Mouse (Mus musculus) cerebellum, adult 9-10 months (tissue): ENCODE results near the gene Vdac1.
A peak's percentile ranks its signal among the peaks of the same experiment; 100 is the strongest.
"Not testable (repeated sequence)": the region's sequence is repeated elsewhere in the genome, so short reads cannot be mapped to it uniquely, and the experiment has no call there.

Source experiments
- DNase-seq: peaks from one replicate; pipeline ENCODE4 v3.0.0; 2022

The Vdac1 gene

DNA sequence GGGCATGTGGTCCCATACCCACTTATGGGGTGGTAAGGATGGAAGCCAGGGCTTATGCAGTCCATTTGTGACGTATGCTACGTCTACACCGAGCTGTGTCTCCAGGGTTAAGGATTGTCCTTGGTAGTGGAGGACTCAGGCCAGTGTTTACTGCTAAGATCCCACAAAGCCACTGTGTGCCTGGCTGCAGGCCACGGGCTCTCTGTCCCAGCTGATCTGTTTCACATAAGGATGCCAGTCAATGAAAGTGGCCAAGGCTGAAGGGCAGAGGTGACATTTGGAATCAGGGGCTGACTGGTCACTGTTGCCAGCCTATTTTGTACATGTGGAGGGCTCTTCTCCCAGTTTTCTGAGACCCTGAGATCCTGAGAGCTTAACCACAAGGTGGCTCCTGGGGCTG is 16.9 kb downstream of the Vdac1 start:
- no peak for DNase-seq

DNA sequence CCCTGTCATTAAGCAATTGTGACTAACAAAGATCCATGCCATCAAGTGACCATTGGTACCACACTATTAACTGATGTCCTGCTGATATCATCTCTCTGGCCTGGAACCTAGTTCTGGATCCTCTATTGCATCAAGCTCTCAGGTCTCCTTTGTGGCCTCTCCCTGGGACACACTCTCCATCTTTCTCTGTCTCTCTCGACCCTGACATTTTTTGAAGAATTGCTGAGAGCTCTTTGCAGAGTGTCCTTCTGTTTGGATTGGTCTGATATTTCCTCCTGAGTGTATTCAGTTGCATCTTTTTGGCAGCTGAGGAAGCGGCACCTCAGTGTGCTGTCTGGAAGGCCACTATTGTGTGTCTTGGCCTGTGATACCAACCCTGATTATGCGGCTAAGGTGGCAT is 18.6 kb downstream of the Vdac1 start:
- DNase-seq = no peak

DNA sequence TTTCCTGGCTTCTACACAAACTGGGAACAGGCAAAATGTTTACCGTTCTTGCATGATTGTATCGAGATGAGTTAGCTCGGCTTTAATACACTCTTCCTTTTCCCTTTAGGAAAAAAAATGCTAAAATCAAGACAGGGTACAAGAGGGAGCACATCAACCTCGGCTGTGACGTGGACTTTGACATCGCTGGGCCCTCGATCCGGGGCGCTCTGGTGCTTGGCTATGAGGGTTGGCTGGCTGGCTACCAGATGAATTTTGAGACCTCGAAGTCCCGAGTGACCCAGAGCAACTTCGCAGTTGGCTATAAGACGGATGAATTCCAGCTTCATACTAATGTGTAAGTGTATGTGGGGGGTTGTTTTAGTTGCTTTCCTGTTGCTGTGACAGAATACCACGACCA is 23.1 kb downstream of the Vdac1 start:
- no peak for DNase-seq

DNA sequence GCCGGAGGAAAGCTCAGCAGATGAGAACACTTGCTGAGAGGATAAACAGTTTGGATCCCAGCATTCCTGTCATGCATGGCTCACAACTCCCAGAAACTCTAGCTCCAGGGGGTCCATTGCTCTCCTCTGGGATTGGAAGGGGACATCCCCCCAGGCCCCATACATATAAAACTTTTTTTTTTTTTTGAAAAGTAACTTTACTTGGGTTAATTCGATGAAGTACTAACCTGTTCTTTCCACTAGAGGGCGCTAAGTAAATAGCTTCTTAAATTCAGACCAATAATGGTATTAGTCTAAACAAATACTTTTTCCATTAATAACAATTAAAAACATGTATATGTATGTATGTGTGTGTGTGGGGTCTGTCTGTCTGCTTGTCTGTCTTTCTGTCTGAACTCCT is 24.0 kb downstream of the Vdac1 start:
- DNase-seq = no peak

DNA sequence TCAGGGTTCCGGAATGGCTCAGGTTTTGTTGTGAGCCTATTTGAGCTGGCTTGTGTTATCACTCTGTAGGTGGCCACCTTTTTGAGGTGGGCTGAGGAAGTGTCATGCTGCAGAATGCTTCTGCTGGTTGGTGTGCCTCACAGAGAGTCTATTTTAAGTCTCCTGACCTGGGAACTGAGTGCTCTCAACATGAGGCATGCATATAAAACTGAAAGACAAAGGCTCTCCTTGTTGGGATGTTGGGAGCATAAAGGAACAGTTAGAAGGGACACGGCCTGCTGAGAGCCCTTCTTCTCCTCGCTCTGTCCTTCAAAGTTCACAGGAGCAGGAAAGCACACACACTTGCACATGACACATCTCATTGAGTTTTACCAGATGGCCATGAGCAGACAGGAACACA is 26.2 kb downstream of the Vdac1 start:
- DNase-seq = no peak

DNA sequence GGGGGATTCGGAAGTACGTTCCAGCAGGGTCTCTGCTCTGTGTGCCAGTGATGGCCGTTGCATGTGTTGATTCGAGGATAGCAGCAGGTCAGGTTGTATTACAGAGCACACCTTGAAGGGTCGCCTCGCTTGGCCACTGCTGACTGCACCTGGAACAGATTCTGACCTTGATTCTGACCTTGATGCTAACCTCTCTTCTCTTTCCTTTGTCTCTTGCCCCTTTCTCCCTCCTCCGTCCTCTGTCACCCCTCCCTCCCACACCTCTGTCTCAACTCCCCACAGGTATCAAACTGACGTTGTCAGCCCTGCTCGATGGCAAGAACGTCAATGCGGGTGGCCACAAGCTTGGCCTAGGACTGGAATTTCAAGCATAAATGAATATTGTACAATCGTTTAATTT is 27.5 kb downstream of the Vdac1 start:
- no peak for DNase-seq

DNA sequence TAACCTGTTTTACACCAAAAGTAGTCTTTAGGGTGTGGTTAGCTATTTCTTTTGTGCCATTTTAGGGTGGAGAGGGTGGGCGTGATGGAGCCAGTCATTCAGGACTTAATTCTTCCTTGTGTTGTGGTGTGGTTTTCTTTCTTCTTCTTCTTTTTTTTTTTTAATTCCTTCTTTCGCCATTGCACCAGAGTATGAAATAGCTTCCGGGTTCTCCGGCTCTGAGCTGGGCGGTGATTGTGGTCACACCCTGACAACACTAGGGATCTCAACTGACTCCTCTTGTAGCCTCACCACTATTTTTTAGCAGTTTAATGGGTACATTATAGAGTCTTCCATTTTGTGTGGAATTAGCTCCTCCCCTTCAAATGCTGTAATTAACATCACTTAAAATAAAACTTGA is 28.3 kb downstream of the Vdac1 start:
- not testable (repeated sequence) for DNase-seq

DNA sequence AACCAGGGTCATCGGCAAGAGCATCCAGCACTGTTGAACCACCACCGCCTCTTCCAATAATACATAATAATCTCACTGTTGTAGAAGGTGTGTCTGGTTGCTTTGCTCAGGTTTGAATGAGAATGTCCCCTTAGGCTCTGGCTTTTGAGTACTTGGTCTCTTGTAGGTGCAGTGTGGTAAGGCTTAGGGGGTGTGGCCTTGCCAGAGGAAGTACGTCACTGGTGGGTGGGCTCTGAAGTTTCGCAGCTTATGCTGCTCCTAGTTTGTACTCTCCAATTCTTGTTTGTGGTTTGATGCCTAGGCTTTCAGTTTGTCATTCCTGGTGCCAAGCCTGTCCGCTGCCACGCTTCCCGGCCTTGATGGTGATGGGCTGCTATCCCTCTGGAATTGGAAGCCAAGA is 29.3 kb downstream of the Vdac1 start:
- no peak for DNase-seq

DNA sequence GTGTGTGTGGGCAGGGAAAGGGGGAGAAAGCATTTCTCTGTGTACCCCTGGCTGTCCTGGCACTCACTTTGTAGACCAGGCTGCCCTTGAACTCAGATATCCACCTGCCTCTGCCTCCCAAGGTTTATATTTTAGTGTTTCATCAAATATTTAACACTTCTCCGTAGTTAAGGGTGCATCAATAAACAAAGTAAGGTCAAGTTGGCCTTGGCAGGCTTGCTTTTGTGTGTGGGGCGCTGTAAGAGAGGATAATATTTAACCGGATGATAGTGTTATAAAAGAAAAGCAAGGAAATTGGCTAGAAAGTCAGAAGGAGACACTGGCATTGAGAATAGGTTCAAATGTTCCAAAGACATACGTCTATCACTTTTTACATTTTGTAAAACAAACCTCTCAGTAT is 33.8 kb downstream of the Vdac1 start:
- DNase-seq = no peak

DNA sequence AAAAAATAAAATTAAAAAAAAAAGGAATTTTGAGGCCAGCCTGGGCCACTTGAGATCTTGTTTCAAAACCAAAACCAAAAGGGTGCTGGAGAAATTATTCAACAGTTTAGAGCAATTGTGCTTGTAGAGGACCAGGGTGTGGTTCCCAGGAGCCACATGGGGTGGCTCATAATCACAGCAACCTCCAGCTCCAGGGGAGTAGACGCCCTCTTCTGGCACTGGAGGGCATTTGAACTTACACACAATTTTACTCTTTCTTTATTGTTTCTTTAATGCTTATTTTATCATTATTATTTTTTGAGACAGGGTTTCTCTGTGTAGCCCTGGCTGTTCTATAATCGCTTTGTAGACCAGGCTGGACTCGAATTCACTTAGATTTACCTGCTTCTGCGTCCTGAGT is 34.7 kb downstream of the Vdac1 start:
- DNase-seq = no peak

DNA sequence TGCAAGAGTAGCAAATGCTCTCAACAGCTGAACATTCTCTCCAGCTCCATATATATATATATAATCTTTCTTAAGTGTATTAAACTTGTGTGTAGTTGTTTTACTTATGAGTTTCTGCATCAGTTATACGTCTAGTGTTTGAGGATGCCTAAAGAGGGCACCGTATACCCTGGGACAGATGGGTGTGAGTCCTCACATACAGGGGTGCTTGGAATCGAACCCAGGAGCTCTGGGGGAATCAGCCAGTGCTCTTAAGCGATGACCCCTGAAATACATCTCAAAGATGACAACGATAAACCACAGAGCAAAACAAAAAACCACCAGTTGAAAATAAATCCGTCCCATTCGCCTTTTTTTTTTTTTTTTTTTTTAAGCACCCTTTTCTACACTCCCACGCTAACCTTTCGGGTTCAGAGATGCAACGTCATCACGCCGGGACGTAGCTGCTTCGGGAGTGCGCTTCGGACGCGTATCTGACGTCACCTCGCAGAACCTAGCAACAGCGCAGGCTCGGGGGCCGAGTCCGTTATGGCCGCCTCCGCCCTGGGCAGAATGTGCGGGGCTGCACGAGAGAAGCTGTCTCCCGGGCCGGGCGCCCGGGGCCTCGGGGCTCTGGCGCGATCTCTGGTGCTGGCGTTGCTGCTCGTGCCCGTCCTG is 35.4 kb downstream of the Vdac1 start, which contains the start of gene 9530068E07Rik:
Gene 9530068E07Rik (plus strand): TSS at position 489 of the 657 bp plus-strand sequence.
- DNase-seq = peak; percentile 91

DNA sequence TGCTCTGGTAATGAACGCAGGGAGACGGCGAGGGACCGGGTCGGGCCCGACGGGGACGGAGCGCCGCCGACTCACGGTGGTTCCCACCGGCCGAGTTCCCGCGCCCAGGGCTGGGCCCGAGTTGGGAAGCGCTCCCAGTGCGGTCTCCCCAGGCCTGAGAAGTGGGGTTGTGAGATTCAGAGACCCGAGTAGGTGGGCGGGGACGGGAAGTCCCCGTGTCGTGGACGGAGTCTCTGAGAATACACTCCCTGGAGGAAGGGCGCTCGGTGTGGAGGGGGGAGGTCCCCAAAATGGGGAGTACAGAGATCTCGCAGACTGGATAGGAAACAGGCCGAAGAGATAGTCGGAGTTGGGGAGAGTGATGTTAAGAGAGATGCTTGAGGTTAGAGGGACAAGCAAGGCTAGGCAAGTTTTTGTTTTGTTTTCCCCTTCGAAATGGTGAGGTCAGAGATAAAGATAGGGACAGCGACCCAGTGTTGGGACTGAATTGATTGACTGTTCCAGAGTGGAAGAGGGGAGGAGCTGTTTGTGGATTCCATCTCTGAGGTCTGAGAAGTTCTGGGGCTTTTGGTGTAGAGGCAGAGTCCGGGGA is 36.0 kb downstream of the Vdac1 start:
- no peak for DNase-seq

DNA sequence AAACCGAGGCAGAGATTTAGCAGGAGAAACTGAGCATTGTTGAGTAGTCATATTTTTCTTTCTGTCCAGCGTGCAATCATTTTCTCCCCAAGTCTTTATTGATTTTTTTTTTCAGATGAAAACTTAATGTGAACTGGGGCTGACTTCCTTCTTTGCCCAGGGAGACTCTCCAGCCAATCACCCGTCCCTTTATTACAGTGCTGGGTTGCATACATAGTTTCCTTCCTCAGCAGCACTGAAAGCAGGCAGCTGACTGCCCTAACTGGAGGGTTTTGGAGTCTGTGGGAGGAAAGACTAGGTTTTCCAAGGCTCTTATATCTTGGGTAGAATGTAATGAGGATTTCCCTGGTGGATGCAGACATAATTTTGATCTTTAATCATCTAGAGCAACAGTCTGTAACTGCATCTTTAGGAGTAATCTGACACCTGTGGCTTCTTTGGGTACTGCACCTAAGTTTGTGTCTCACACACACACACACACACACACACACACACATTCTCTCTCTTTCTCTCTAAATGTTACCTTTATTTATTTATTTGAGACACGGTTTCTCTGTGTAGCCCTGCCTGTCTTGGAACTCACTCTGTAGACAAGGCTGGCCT is 36.8 kb downstream of the Vdac1 start:
- no peak for DNase-seq

DNA sequence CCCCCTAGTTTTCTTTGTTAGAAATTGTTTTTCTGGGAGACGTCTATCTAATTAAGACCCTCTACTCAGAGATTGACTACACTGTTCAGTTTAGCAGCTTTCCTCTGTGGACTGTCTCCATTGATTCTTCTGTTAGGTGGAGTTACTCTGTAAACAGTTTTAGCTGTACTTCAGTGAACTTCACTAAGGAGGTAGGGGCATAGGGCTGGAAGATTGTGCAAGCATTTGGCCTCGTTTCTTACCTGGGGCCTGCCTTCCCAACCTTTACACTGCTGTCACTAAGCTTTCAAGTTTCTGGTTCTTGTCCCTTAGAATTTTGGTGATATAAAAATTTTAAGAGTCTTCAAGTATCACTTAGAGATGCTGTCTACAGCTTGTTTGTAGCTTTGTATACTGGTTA is 40.8 kb downstream of the Vdac1 start:
- DNase-seq = no peak

DNA sequence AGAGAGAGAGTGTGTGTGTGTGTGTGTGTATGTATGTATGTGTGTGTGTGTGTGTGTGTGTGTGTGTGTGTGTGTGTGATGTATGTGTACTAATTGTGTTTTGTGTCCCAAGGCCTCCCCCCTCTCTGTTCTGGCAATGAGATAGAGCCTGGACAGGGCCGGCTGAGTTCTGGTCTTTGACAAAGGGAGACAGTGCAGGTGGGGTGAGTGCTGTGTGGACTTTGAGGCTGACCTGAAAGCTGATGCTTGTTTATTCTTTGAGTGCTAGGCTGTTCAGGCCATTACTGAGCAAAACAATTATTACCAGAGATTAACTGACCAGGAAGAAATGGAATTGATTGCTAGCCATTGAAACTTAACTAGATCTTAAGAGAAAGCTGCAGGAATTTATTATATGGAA is 41.9 kb downstream of the Vdac1 start:
- no peak for DNase-seq

DNA sequence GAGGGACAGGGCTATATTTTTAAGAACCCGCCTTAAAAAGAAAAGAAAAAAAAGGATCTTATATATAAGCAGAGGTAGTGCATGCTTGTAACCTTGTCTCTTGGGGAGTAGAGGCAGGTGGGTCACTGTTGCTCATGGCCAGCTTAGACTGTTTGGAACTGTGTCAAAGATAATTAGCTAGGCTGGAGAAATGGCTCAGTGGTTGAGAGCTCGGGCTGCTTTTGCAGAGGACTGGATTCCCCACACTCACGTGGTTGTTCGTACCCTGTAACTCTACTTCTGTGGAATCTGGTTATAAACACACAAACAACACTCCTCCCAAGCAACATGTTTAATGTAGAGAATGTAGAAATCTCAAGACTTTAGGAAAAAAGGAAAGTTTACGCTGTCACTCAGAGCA is 43.5 kb downstream of the Vdac1 start:
- DNase-seq = no peak

DNA sequence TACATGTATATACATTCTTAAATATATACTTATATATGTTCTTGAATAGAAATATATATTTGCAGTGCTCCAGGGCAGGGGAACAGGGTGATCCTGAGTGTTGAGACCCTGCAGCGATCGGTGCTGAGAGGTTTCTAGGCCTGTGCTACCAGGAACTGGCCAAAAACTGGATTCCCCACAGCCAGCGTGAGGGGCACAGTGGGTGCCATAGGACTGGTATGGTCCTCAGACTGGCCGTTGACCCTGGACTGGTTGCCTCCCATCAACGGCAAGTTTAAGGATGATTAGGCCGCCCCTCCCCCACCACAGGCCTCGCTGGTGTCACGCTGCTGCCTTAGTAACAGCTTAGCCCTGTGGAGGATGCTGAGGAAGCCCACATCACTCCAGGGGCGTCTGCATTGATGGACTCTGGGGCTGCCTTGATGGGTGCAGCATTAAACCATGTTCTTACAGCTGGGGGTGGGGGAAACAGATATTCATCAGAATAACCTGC is 44.6 kb downstream of the Vdac1 start:
- no peak for DNase-seq

DNA sequence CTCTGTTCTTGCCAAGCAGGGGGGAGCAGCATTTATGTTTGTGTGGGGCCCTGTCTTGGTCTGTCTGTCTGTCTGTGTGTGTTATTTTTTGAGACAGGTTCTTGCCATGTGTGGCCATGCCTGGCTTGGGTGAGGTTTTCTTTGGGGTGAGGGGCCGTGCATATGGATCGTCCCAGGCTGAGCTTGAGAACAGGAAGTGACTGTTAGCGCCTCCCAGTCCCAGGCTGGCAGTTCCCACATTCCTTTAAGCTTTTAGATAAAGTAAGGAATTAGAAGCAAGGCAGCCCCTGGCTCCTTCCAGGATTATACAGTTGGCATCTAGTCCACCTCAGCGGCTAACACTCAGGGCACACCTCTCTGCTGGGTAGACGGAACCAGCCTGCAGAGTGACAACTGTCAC is 48.7 kb downstream of the Vdac1 start:
- DNase-seq = no peak

DNA sequence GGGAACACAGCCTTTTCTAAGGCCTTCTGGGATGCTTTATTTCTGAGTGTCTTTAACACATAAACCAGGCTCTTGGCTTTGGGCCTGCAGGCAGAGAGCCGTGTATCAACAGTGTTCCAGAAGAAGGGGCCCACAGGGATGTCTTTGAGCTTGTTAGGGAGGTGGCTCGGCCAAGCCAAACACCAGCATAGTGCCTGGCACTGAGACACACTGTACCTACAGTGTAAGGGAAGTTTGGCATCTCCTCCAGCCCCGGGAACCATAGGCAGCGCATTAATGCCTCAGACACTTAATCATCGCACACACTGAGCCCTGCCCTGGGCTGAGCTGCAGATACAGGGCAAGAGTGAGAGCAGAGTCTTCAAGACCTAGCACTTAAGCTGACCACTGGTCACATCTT is 57.7 kb downstream of the Vdac1 start:
- DNase-seq = no peak

DNA sequence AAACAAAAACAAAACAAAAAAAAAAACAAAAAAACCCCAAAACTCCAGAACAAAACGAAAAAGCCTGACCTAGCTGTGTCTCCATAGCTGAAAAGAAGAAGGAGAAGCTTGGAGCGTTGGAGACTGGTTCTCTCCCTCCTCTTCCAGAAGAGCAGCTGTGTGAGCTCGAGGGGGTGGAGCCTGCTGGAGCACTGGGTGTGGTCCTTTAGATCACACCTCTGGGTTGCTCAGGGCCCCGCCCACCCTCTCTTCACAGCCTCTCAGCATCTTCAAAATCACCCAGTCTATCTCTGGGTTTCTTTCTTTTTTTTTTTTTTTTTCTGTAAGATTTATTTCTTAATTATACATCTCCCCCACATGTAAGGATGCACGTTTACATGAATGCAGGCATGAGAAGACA is 58.6 kb downstream of the Vdac1 start:
- no peak for DNase-seq

DNA sequence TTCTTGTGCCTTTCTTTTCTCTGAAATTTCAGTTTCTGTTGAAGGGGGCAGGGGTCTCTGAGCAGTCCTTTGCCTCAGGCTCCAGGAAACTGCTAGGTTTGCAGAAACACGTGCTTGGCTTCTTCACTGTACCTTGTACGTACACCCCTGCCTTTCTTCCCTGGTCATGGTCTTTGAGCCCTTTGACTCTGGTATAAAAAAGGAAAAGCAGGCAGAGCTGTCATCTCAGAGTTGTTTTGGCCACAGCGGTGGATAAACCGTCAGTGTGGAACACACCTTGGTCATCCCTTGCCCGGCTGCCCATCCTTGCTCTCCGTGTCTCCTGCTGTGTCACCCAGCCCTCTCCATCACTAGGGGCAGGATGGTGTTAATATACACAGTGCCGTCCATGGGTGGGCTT is 59.2 kb downstream of the Vdac1 start:
- no peak for DNase-seq

DNA sequence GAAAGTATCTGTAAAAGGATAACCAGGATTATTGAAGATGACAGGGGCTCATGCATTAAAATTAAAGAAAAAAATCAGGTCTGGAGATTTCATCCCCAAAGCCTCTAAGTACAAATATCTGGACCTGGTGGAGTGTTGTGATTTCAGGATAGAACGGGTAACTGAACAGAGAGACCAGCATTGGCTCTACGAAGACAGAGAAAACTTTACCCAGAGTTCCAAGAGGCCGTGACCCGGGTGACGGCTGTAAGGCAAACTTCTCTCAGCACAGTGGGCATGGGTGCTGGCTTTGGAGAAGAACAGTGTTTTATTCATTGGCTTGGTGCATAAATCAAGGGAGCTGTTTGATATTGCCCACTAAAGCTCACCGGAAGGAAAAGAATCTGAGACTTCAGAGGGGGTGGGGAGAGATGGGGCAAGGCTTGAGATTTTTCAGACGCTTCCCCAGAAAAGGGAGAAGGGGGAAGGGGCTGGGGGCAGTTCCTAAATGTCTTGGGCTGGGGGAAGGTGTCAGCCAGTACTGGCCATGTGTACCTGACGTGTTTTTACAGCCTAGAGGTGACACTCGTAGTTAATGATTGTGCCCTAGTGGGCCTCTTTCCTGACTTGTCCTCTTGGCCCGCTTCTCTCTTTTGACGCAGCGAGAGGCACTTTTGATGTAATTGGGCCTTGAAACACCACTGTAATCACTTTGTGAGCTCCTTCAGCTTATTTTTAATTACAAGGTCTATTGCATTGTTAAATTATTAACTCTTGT is 59.8 kb downstream of the Vdac1 start:
- no peak for DNase-seq

DNA sequence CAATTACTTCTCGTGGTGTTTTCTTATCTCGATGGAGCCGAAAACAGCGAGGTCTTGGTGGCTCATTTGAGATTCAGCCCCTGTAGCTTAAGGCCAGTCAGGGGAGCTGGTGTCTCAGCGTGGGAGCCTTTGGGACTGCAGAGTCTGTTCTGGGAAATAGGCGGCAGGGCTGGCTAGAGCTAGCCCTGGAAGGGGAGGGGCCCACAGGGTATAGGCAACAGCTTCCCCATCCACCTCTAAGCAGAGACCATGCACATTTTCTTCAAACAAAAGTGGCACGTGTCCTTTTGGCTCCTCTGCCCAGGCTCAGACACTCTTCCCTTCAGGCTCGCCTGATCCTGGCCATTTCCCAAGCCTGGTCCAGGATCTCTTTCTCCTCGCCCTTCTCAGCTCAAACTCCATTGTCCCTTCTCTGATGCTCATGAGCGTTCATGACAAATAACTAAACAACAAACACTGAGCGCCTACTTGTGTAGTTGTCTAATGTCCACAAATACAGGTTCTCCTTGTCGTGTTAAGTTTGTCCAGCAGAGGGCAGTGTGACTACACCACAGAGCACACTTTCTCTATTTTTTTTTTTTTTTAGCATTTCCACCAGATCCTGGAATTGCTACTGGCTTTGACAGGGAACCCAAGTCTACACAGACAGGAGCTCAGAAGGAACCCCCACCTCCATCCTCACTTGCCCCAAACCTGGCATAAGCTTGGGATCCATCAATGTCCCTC is 60.6 kb downstream of the Vdac1 start:
- DNase-seq = peak; percentile 63
